Mouse (Mus musculus) right cerebral cortex, adult 2 months (tissue): ENCODE data around the gene Tsc22d3.
"Not testable (repeated sequence)": the region's sequence is repeated elsewhere in the genome, so short reads cannot be mapped to it uniquely, and the experiment has no call there.

ENCODE experiments used
- DNase-seq, 2 experiments: peaks; one replicate each; pipeline ENCODE4 v3.0.0; 2021 to 2022; ENCODE audit warnings: low spot score in 2 of 2

Tsc22d3 gene

GRCm38 (mm10) chrX:140529074-140529561 lies 71.3 kb downstream of the Tsc22d3 start:
- DNase-seq, result no peak

GRCm38 (mm10) chrX:140527231-140527630 lies 73.2 kb downstream of the Tsc22d3 start:
- DNase-seq, result no peak

GRCm38 (mm10) chrX:140526253-140526618 lies 74.2 kb downstream of the Tsc22d3 start:
- no peak for DNase-seq

- no peak for DNase-seq
Measured at GRCm38 (mm10) chrX:140525604-140526252, 74.7 kb downstream of the Tsc22d3 start.

- no peak for DNase-seq
Measured at GRCm38 (mm10) chrX:140524231-140524630, 76.2 kb downstream of the Tsc22d3 start.

GRCm38 (mm10) chrX:140522071-140522765 lies 78.2 kb downstream of the Tsc22d3 start:
- DNase-seq, result no peak

- peak; percentile 61 to 77 for DNase-seq
Measured at GRCm38 (mm10) chrX:140520146-140521102, 80.0 kb downstream of the Tsc22d3 start.

- DNase-seq, result no peak
Measured at GRCm38 (mm10) chrX:140518351-140518750, 82.1 kb downstream of the Tsc22d3 start.

- DNase-seq, result no peak
Measured at GRCm38 (mm10) chrX:140513379-140513778, 87.1 kb downstream of the Tsc22d3 start.

GRCm38 (mm10) chrX:140511687-140512651 lies 88.5 kb downstream of the Tsc22d3 start:
- no peak for DNase-seq

- DNase-seq, result peak; percentile 23 to 31
Measured at GRCm38 (mm10) chrX:140510696-140511429, 89.6 kb downstream of the Tsc22d3 start.

- DNase-seq, result no peak
Measured at GRCm38 (mm10) chrX:140509817-140510216, 90.6 kb downstream of the Tsc22d3 start.

- not testable (repeated sequence) for DNase-seq
Measured at GRCm38 (mm10) chrX:140508791-140509190, 91.7 kb downstream of the Tsc22d3 start.

- no peak for DNase-seq
Measured at GRCm38 (mm10) chrX:140507377-140507776, 93.1 kb downstream of the Tsc22d3 start.

- no peak for DNase-seq
Measured at GRCm38 (mm10) chrX:140506436-140507180, 93.9 kb downstream of the Tsc22d3 start.

GRCm38 (mm10) chrX:140505497-140506238 lies 94.8 kb downstream of the Tsc22d3 start:
- DNase-seq, result no peak

- peak; percentile 10 to 40 for DNase-seq
Measured at GRCm38 (mm10) chrX:140503905-140504304, 96.6 kb downstream of the Tsc22d3 start.

GRCm38 (mm10) chrX:140501401-140502301 lies 98.8 kb downstream of the Tsc22d3 start:
- DNase-seq, result no peak
